Mouse (Mus musculus) G1E-ER4 (cell line): ENCODE measurements around the gene Tas1r3. TPM values are rescaled to one million over a fixed set of nuclear protein-coding genes. Genes with fewer than 3 reads are reported as not detected.

Source experiments
- GATA1 ChIP-seq: IDR thresholded peaks from one replicate; pipeline ENCODE4 v1.8.0; 2012; ENCODE audit warnings: low read length, inconsistent platforms
- polyA plus RNA-seq: library from polyadenylated mRNA; stranded (reverse); fragments of >175 nt; gene quantifications from 2 replicates; pipeline ENCODE4 v1.2.3, GENCODE M21; 2012

The Tas1r3 gene
- polyA plus RNA-seq, 1 experiment, result 0.03 TPM

GRCm38 (mm10) chr4:155892438-155893211 is 29.5 kb upstream of the Tas1r3 start:
- TF ChIP-seq GATA1, result no peak

- TF ChIP-seq GATA1, result no peak
These were observed 28.9 kb upstream of the Tas1r3 start for GRCm38 (mm10) chr4:155892017-155892416.

DNA sequence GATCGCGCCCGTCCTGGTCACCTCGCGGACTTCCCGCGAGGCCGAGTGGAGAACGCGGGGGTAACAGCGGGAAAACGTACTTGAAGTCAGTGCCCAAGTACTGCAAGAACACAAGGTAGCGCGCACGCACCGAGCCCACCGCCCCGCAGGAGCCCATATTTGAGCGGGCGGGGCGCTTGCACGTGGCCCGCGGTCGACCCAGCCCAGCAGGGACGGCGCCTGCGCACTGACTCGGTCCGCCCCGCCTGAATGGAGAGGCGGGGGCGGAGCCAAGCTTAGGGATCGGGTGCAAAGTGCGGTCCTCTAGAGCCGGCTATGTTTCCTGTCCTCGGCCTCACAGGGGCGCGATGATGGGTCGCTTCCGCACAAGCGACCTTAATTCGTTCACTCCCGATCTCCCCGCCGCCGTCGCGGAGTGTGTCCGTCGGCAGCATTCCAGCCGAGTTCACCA is 28.4 kb upstream of the Tas1r3 start, which contains the start of the genes Pusl1 and Acap3:
Pusl1 (minus strand) TSS at position 231 of the 451 bp plus-strand sequence.
Acap3 (plus strand) TSS at position 272 of the 451 bp plus-strand sequence.
- no peak for TF ChIP-seq GATA1

GRCm38 (mm10) chr4:155891011-155891471 is 27.9 kb upstream of the Tas1r3 start:
- no peak for TF ChIP-seq GATA1

- no peak for TF ChIP-seq GATA1
These were observed 26.2 kb upstream of the Tas1r3 start for GRCm38 (mm10) chr4:155889316-155889715.

DNA sequence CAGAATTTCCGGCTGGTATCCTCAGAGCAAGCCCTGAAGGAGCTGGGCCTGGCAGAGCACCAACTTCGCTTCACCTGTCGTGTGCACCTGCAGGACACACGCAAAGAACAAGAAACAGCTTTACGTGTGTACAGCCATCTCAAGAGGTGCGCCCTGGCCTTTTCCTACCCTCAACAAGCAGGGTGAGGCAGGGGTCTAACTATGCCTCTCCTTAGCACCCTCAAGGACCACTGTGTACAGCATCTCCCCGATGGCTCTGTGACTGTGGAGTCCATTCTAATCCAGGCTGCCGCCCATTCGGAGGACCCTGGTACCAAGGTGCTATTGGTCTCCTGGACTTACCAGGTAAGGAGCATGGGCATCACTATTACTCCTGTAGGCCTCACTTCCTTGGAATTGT is 25.0 kb upstream of the Tas1r3 start:
- TF ChIP-seq GATA1, result no peak

GRCm38 (mm10) chr4:155887674-155888073 is 24.5 kb upstream of the Tas1r3 start:
- TF ChIP-seq GATA1, result no peak

GRCm38 (mm10) chr4:155886330-155886729 is 23.2 kb upstream of the Tas1r3 start:
- TF ChIP-seq GATA1, result no peak

GRCm38 (mm10) chr4:155883587-155883986 is 20.4 kb upstream of the Tas1r3 start:
- no peak for TF ChIP-seq GATA1

GRCm38 (mm10) chr4:155871404-155871803 is 8.2 kb upstream of the Tas1r3 start:
- no peak for TF ChIP-seq GATA1

GRCm38 (mm10) chr4:155869317-155870033 is 6.3 kb upstream of the Tas1r3 start, which contains the start of the genes Cptp and Ints11:
Cptp (minus strand) TSS chr4:155869440.
Ints11 (plus strand) TSS chr4:155869546.
- TF ChIP-seq GATA1, result no peak

DNA sequence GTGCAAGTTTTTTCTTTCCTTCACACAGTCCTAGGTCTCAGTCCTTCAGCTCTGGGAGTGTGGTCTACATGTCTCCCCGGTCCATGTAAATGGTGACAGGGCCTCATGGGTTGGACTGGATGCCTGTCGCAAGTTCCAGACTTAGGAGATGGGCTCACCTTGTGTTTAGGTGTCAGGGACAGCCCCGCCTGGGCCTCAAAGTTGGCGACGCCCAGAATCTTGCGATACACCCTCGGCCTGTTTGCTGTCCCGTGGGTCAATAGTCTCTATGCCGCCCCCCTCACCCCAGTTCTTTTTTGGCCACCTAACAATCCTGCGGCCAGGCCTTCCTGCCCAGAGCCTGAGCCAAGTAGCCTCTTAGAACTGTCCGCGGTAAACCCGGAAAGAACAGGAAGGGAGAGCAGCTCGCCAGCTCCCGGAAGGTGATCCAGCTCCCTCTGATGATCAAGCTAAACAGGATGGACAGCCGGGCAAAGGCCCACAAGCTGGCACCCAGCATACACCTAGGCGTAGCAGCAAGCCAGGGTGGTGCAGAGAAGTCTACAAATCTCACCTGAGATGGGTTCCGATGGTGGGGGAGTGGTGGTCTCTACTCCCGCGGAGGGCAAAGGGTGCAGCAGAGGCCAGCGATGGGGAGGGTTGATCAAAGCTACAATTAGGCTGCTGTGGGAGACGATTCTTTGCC is 5.6 kb upstream of the Tas1r3 start:
- TF ChIP-seq GATA1, result no peak

GRCm38 (mm10) chr4:155861787-155862186 is 1.4 kb downstream of the Tas1r3 start:
- no peak for TF ChIP-seq GATA1

DNA sequence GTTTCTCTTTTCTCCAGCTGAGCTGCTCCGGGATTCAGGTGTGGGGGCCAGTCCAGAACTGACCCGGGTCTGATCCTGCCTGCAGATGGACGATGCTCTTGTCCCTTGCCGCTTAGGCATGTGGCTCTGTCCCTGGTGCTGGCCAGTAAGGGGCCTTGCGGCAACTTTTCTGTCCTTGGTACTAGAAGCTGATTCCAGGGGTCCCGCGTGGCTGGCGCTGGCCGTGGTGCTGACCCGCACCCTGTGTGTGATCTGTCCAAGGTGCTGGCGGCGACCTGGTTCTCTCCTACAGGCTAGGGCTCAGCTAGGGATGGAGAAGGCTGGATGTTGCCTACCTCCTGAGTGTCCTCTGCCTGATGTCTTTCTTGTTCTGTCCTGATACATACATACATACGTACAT is 3.8 kb downstream of the Tas1r3 start:
- TF ChIP-seq GATA1, result no peak

GRCm38 (mm10) chr4:155856881-155857280 is 6.3 kb downstream of the Tas1r3 start:
- TF ChIP-seq GATA1, result peak; percentile 8

- no peak for TF ChIP-seq GATA1
These were observed 7.1 kb downstream of the Tas1r3 start for GRCm38 (mm10) chr4:155856071-155856470.

- no peak for TF ChIP-seq GATA1
These were observed 8.2 kb downstream of the Tas1r3 start for GRCm38 (mm10) chr4:155854991-155855390.
